Mouse (Mus musculus): ENCODE results near the gene Dnajb3. TPM values are rescaled to one million over a fixed set of nuclear protein-coding genes. Genes with fewer than 3 reads are reported as not detected.
"Not testable (repeated sequence)": the region's sequence is repeated elsewhere in the genome, so short reads cannot be mapped to it uniquely, and the experiment has no call there.

The Dnajb3 gene
- polyA plus RNA-seq, 1 experiment from 2014 or later, result 11.1 TPM

DNA sequence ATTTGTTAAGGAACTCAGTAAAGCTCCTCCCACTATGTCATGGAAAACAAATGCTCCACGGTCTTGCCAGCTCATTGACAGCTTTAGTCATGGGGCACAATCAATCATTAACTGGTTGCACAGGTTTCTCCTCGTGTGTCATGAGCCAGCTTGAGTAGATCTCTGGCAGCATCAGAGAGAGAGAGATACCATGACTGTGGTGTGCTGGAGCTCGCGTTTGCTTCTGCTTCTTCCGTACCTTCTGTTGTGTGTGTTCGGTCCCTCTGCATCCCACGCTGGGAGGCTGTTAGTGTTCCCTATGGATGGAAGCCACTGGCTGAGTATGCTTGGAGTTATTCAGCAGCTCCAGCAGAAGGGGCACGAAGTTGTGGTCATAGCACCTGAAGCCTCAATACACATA is 6.2 kb upstream of the Dnajb3 start, which contains the start of gene Ugt1a1:
Ugt1a1 (plus strand) TSS at position 148 of the 400 bp plus-strand sequence.
- WGBS, result 66% methylated on average over 8 of the region's 8 CpGs
- Histone ChIP-seq H3K4me3 (no peak within 1 kb of the TSS), H3K27ac (no peak within 1 kb of the TSS), H3K9me3 (peaks cover 44% of the 10 kb centered on the region), H3K9ac (no peak within 1 kb of the TSS), H3K4me2 (no peak within 1 kb of the TSS), H3K27me3 (no peaks in the 10 kb centered on the region), H3K36me3 (no peaks in the 10 kb centered on the region), H3K4me1 (no peaks in the 10 kb centered on the region)
- ATAC-seq (ENCODE audit: insufficient number of reproducible peaks, low FRiP score, low TSS enrichment, low read depth), result no peak

GRCm38 (mm10) chr1:88206843-88207479 is 1.4 kb upstream of the Dnajb3 start:
- Histone ChIP-seq H3K36me3 (no peaks in the 10 kb centered on the region), H3K4me3 (no peak overlapping the region), H3K4me1 (peaks cover 10% of the 10 kb centered on the region), H3K9me3 (peaks cover 7% of the 10 kb centered on the region), H3K9ac (no peak overlapping the region), H3K27ac (no peak overlapping the region), H3K27me3 (no peaks in the 10 kb centered on the region), H3K4me2 (no peak overlapping the region)
- no peak for ATAC-seq (ENCODE audit: insufficient number of reproducible peaks, low FRiP score, low TSS enrichment, low read depth)
- WGBS, result 73% methylated on average over 2 of the region's 2 CpGs

DNA sequence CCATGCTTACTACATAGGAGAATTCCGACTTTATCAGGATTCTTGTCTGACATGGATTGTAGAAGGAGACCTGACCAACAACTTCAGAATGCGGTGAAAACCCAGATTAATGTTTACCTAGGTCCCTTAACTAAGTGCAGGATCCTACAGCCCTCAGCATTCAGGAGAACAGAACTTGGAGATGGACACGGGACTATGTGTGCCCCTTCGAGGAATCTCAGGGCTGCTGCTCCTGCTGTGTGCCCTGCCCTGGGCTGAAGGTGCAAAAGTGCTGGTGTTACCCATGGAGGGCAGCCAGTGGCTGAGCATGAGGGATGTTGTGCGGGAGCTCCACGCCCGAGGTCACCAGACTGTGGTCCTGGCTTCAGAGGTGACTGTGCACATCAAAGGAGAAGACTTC is 5.1 kb downstream of the Dnajb3 start, which contains the start of gene Ugt1a2:
Ugt1a2 (plus strand) TSS at position 146 of the 400 bp plus-strand sequence.
- ATAC-seq (ENCODE audit: insufficient number of reproducible peaks, low FRiP score, low TSS enrichment, low read depth), result no peak
- 77% methylated on average over 7 of the region's 7 CpGs for WGBS

GRCm38 (mm10) chr1:88199996-88200395 is 5.6 kb downstream of the Dnajb3 start:
- no peaks in the 10 kb centered on the region for H3K36me3 ChIP-seq
- no peaks in the 10 kb centered on the region for H3K9me3 ChIP-seq
- no peak overlapping the region for H3K4me2 ChIP-seq
- 74% methylated on average over 2 of the region's 2 CpGs for WGBS
- H3K27ac ChIP-seq, result no peak overlapping the region
- H3K4me3 ChIP-seq, result no peak overlapping the region
- no peak overlapping the region for H3K9ac ChIP-seq
- no peak for ATAC-seq (ENCODE audit: insufficient number of reproducible peaks, low FRiP score, low TSS enrichment, low read depth)
- no peaks in the 10 kb centered on the region for H3K27me3 ChIP-seq
- 0 out of 2 replicates have a peak, but pooled peaks cover under 1% of the 10 kb centered on the region for H3K4me1 ChIP-seq

More for the DNA sequence above, 5.1 kb downstream of the Dnajb3 start, which contains the start of gene Ugt1a2:
- H3K27me3 ChIP-seq, result no peaks in the 10 kb centered on the region
- no peak within 1 kb of the TSS for H3K9ac ChIP-seq
- no peak within 1 kb of the TSS for H3K4me2 ChIP-seq
- no peak within 1 kb of the TSS for H3K27ac ChIP-seq
- H3K9me3 ChIP-seq, result no peaks in the 10 kb centered on the region
- H3K4me3 ChIP-seq, result no peak within 1 kb of the TSS
- peaks cover 4% of the 10 kb centered on the region for H3K4me1 ChIP-seq
- H3K36me3 ChIP-seq, result no peaks in the 10 kb centered on the region

- no peaks in the 10 kb centered on the region for H3K9me3 ChIP-seq
- H3K4me3 ChIP-seq, result no peak overlapping the region
Observed at GRCm38 (mm10) chr1:88197443-88197842, 8.1 kb downstream of the Dnajb3 start.

DNA sequence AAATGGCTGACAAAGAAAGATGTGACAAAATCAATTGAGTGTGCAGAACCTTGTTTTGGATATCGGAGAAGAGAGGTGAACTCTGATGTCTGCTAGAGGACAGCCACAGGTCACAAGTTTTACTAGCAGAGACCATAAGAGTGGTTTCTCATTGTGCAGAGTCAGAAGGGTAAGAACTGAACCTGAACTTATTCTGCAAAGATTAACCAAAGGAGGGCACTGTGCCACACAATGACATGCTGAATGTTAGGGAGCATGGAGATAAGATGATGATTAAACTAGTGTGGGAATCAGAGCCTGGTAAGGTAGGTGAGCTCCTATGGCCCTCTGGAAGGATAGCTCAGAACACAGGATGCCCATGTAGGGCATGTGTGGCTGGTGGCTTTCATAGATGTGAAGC is 9.9 kb downstream of the Dnajb3 start:
- Histone ChIP-seq H3K9ac (no peak overlapping the region), H3K27ac (no peak overlapping the region), H3K27me3 (no peaks in the 10 kb centered on the region), H3K4me2 (no peak overlapping the region), H3K4me1 (no peaks in the 10 kb centered on the region), H3K4me3 (no peak overlapping the region), H3K9me3 (no peaks in the 10 kb centered on the region), H3K36me3 (no peaks in the 10 kb centered on the region)
- ATAC-seq (ENCODE audit: insufficient number of reproducible peaks, low FRiP score, low TSS enrichment, low read depth), result no peak
- WGBS, result 88% methylated on average over 1 of the region's 1 CpGs

More at GRCm38 (mm10) chr1:88197443-88197842, 8.1 kb downstream of the Dnajb3 start:
- 70% methylated on average over 3 of the region's 3 CpGs for WGBS
- Histone ChIP-seq H3K4me1 (no peaks in the 10 kb centered on the region), H3K36me3 (no peaks in the 10 kb centered on the region), H3K4me2 (no peak overlapping the region), H3K27me3 (no peaks in the 10 kb centered on the region), H3K27ac (no peak overlapping the region), H3K9ac (no peak overlapping the region)
- no peak for ATAC-seq (ENCODE audit: insufficient number of reproducible peaks, low FRiP score, low TSS enrichment, low read depth)

DNA sequence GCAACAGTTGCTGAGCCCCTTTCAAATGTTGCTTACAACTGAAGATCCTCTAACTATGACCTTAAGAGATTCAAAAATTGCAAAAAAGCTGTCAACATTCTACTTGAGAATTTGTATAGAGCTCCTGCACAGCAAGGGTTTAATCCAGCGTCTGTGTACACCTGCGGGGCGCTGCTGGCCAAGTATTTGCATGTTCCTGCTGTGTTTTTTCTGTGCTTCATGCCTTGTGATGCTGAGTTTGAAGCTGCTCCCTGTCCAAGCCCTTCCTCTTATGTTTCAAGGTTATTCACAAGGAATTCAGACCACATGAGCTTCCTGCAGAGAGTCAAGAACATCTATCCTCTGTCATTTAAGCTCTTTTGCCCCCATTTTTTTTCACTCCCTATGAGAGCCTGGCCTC is 13.4 kb downstream of the Dnajb3 start:
- H3K4me2 ChIP-seq, result no peak overlapping the region
- 68% methylated on average over 3 of the region's 3 CpGs for WGBS
- no peaks in the 10 kb centered on the region for H3K36me3 ChIP-seq
- no peak overlapping the region for H3K4me3 ChIP-seq
- no peaks in the 10 kb centered on the region for H3K9me3 ChIP-seq
- H3K9ac ChIP-seq, result no peak overlapping the region
- no peaks in the 10 kb centered on the region for H3K4me1 ChIP-seq
- no peak overlapping the region for H3K27ac ChIP-seq
- no peak for ATAC-seq (ENCODE audit: insufficient number of reproducible peaks, low FRiP score, low TSS enrichment, low read depth)
- no peaks in the 10 kb centered on the region for H3K27me3 ChIP-seq

DNA sequence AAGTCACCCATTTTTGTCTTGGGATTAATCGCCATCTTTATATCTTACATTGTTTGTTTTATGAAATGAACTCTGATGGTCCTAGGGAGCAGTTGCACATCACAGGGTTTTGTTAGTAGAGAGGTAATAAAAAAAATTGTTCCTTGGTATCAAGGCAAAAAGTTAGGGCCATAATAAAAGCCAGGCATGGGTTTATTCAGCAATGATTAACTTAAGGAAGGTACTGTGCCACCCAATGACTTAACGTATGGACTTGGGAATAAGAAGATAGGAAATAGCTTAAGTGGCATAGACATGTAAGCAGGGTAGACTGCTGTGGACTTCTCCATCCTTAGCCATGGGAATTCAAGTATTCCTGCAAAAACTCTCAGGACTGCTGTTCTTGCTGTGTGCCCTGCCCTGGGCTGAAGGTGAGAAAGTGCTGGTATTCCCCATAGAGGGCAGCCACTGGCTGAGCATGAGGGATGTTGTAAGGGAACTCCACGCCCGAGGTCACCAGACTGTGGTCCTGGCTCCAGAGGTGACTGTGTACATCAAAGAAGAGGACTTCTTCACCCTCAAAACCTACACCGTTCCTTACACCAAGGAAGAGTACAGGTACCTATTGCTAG is 19.2 kb downstream of the Dnajb3 start:
- no peak overlapping the region for H3K4me3 ChIP-seq
- H3K27ac ChIP-seq, result no peak overlapping the region
- no peak overlapping the region for H3K9ac ChIP-seq
- H3K36me3 ChIP-seq, result no peaks in the 10 kb centered on the region
- no peak overlapping the region for H3K4me2 ChIP-seq
- no peaks in the 10 kb centered on the region for H3K27me3 ChIP-seq
- WGBS, result 85% methylated on average over 5 of the region's 5 CpGs
- H3K9me3 ChIP-seq, result no peaks in the 10 kb centered on the region
- no peak for ATAC-seq (ENCODE audit: insufficient number of reproducible peaks, low FRiP score, low TSS enrichment, low read depth)
- no peaks in the 10 kb centered on the region for H3K4me1 ChIP-seq

DNA sequence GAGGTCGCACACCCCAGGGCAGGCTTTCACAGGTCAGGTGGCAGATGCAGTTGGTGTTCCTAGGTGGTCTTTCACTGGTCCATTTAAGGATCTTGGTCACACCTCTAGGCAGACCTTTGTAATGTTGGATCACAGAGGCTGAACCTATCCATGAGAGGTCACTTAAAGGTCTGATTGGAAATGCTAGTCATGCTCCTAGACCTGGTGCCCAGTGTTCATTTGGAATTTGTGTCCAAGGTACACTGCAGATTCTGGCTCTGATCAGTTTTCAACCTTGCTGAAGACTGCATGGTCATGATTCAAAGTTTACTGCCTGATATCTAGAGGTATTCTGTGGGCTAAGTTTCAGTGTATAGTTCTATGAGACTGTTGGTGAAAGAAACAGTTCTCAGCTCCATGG is 25.9 kb downstream of the Dnajb3 start:
- Histone ChIP-seq H3K4me3 (no peak overlapping the region), H3K4me1 (no peaks in the 10 kb centered on the region), H3K9me3 (0 out of 2 replicates have a peak, but pooled peaks cover 3% of the 10 kb centered on the region), H3K27me3 (no peaks in the 10 kb centered on the region), H3K27ac (no peak overlapping the region), H3K4me2 (no peak overlapping the region), H3K9ac (no peak overlapping the region), H3K36me3 (no peaks in the 10 kb centered on the region)
- ATAC-seq (ENCODE audit: insufficient number of reproducible peaks, low FRiP score, low TSS enrichment, low read depth), result no peak
- WGBS, result 100% methylated on average over 1 of the region's 1 CpGs

- not testable (repeated sequence) for ATAC-seq (ENCODE audit: insufficient number of reproducible peaks, low FRiP score, low TSS enrichment, low read depth); H3K4me1 ChIP-seq
- WGBS, result 79% methylated on average over 7 of the region's 7 CpGs
Observed at GRCm38 (mm10) chr1:88172190-88172589, 33.4 kb downstream of the Dnajb3 start.

DNA sequence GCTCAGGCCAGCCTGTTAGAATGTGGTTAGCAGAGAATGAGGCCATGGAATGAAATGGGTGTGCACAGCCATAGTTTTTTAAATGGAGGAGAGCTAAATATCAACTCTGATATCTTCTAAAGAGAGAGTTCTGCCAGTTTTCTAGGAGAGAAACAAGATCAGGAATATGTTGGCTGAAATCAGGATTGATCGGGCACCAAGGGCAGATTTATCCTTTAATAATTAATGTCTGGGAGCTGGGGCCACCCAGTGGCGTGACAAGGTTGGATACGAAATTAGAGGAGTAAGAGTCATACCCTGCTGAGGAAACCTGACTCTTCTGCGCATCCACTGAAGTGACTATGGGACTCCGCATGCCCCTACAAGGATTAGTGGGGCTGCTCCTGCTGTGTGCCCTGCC is 39.9 kb downstream of the Dnajb3 start, which contains the start of gene Ugt1a5:
Ugt1a5 (plus strand) TSS at position 302 of the 400 bp plus-strand sequence.
- 75% methylated on average over 5 of the region's 5 CpGs for WGBS
- H3K27ac ChIP-seq, result no peak within 1 kb of the TSS
- no peak within 1 kb of the TSS for H3K4me2 ChIP-seq
- no peaks in the 10 kb centered on the region for H3K36me3 ChIP-seq
- no peak within 1 kb of the TSS for H3K9ac ChIP-seq
- H3K4me3 ChIP-seq, result no peak within 1 kb of the TSS
- no peak for ATAC-seq (ENCODE audit: insufficient number of reproducible peaks, low FRiP score, low TSS enrichment, low read depth)
- H3K4me1 ChIP-seq, result no peaks in the 10 kb centered on the region
- no peaks in the 10 kb centered on the region for H3K27me3 ChIP-seq
- no peaks in the 10 kb centered on the region for H3K9me3 ChIP-seq

More at GRCm38 (mm10) chr1:88172190-88172589, 33.4 kb downstream of the Dnajb3 start:
- H3K4me3 ChIP-seq, H3K4me2 ChIP-seq, H3K9ac ChIP-seq, H3K27me3 ChIP-seq, H3K36me3 ChIP-seq, H3K9me3 ChIP-seq, H3K27ac ChIP-seq: not testable (repeated sequence)

DNA sequence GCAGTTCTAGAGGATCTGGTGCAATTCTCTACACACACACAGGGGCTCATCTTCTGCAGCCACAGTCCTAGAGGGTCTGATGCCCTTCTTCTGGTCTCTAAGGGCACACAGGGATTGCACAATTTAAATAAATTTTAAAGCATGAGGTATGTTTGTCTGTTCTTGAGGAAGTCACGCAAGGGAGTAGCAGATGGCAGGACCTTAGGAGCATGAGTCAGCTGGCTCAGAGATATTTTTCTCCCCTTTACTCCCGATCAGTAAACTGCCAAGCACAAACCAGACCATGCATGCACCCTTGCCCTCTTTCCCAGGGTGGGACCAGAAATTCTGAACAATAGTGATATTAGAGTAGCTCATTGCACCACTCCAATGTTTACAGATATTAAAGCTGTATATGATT is 47.2 kb downstream of the Dnajb3 start:
- ATAC-seq (ENCODE audit: insufficient number of reproducible peaks, low FRiP score, low TSS enrichment, low read depth), result no peak
- WGBS, result 78% methylated on average over 2 of the region's 2 CpGs

More for the DNA sequence above, 47.2 kb downstream of the Dnajb3 start:
- Histone ChIP-seq H3K4me2 (no peak overlapping the region), H3K36me3 (no peaks in the 10 kb centered on the region), H3K27me3 (no peaks in the 10 kb centered on the region), H3K27ac (no peak overlapping the region), H3K4me1 (no peaks in the 10 kb centered on the region), H3K9ac (no peak overlapping the region), H3K4me3 (no peak overlapping the region), H3K9me3 (no peaks in the 10 kb centered on the region)

Measured in limb, embryonic 15.5 days (tissue).